Mouse (Mus musculus): ENCODE results near the gene Gm10413. TPM values are rescaled to one million over a fixed set of nuclear protein-coding genes. Genes with fewer than 3 reads are reported as not detected.
"Not testable (repeated sequence)": the region's sequence is repeated elsewhere in the genome, so short reads cannot be mapped to it uniquely, and the experiment has no call there.

The Gm10413 gene
- not detected in 2 replicates for polyA plus RNA-seq (2015; fragmentation: Nextera tagmentation; extraction: Ambion mirVana)

- H3K9ac ChIP-seq; H3K27ac ChIP-seq; ATAC-seq (ENCODE audit: low FRiP score); H3K4me1 ChIP-seq (replicated peaks); H3K4me2 ChIP-seq; H3K36me3 ChIP-seq; H3K9me3 ChIP-seq; H3K4me3 ChIP-seq; H3K27me3 ChIP-seq: not testable (repeated sequence)
- WGBS: no CpG with 5 or more reads among the region's 2 CpGs
Observed at GRCm38 (mm10) chr14:3394793-3395192, at the start of gene Gm10413. Gm10413 (plus strand) TSS chr14:3395093.

- ATAC-seq (ENCODE audit: low FRiP score); H3K27me3 ChIP-seq; H3K9me3 ChIP-seq; H3K4me2 ChIP-seq; H3K4me3 ChIP-seq; H3K4me1 ChIP-seq (replicated peaks); H3K36me3 ChIP-seq; H3K9ac ChIP-seq; H3K27ac ChIP-seq: not testable (repeated sequence)
- no CpG with 5 or more reads among the region's 32 CpGs for WGBS
Observed at GRCm38 (mm10) chr14:3412314-3412713, 17.4 kb downstream of the Gm10413 start, which contains the start of gene Gm10409. Gm10409 (plus strand) TSS chr14:3412614.

- ATAC-seq (ENCODE audit: low FRiP score); H3K9me3 ChIP-seq; H3K4me1 ChIP-seq (replicated peaks); H3K36me3 ChIP-seq; H3K9ac ChIP-seq; H3K4me2 ChIP-seq; H3K27ac ChIP-seq; H3K27me3 ChIP-seq; H3K4me3 ChIP-seq: not testable (repeated sequence)
- WGBS: no CpG with 5 or more reads among the region's 2 CpGs
Observed at GRCm38 (mm10) chr14:3427803-3428202, 32.9 kb downstream of the Gm10413 start, which contains the start of gene Gm3005. Gm3005 (plus strand) TSS chr14:3428103.

GRCm38 (mm10) chr14:3449079-3449478 is 54.2 kb downstream of the Gm10413 start, which contains the start of gene Gm10408:
Gm10408 (plus strand) TSS chr14:3449379.
- not testable (repeated sequence) for H3K27ac ChIP-seq; H3K4me1 ChIP-seq (replicated peaks); H3K36me3 ChIP-seq; ATAC-seq (ENCODE audit: low FRiP score); H3K27me3 ChIP-seq; H3K4me2 ChIP-seq; H3K9me3 ChIP-seq; H3K4me3 ChIP-seq; H3K9ac ChIP-seq
- no CpG with 5 or more reads among the region's 3 CpGs for WGBS

Other genes with a start within 250 kb of the Gm10413 start
- gene Gm5795, start 206.8 kb upstream of the Gm10413 start, polyA plus RNA-seq (2015; fragmentation: Nextera tagmentation; extraction: Ambion mirVana): 0.36 TPM in 1 of 2 replicates, not detected in the other
- gene D830030K20Rik, start 186.6 kb upstream of the Gm10413 start, polyA plus RNA-seq (2015; fragmentation: Nextera tagmentation; extraction: Ambion mirVana): 27.4 and 32.6 TPM in 2 replicates
- not detected in 2 replicates for gene Gm2956, start 62.5 kb upstream of the Gm10413 start, polyA plus RNA-seq (2015; fragmentation: Nextera tagmentation; extraction: Ambion mirVana)
- 14.3 and 14.5 TPM in 2 replicates for gene Gm10409, start 17.5 kb downstream of the Gm10413 start, polyA plus RNA-seq (2015; fragmentation: Nextera tagmentation; extraction: Ambion mirVana)
- gene Gm3005, start 33.0 kb downstream of the Gm10413 start, polyA plus RNA-seq (2015; fragmentation: Nextera tagmentation; extraction: Ambion mirVana): 6.6 and 7.0 TPM in 2 replicates
- not detected in 2 replicates for gene Gm10408, start 54.3 kb downstream of the Gm10413 start, polyA plus RNA-seq (2015; fragmentation: Nextera tagmentation; extraction: Ambion mirVana)
- not detected in 2 replicates for gene Gm3012, start 239.4 kb downstream of the Gm10413 start, polyA plus RNA-seq (2015; fragmentation: Nextera tagmentation; extraction: Ambion mirVana)